Comparison of ENCODE assay signal across 8 mouse cellular contexts in the genomic region with DNA sequence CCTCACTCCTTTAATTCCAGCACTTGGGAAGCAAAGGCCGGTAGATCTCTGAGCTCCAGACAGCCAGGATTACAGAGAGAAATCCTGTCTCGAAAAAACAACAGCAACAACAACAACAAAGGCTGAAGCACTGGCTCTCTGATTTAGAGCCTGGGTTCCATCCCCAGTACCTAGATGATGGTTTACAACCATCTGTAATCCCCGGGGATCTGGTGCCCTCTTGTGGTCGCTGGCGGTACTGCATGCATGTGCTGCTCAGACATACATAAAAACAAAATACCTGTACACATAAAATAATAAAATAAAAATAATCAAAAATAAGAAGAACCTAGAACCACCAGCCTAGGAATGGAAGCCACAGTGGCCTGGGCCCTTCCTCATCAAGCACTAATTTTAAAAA. TPM values are rescaled to one million over a fixed set of nuclear protein-coding genes. Genes with fewer than 3 reads are reported as not detected.
A peak's percentile ranks its signal among the peaks of the same experiment; 100 is the strongest.
DNase-seq lines count a peak whose midpoint lies in the region; ATAC-seq and TF ChIP-seq lines count a peak whose summit lies in the region.

No protein-coding gene starts in this region.

- peak; percentile 92; the same call in 1 of the 2 replicates for TF ChIP-seq CTCF in testis, adult 2 months (IDR thresholded peaks at IDR 0.05; ENCODE audit: control insufficient read depth, insufficient read depth, insufficient replicate concordance, low read depth, low read length)

- DNase-seq in frontal cortex, postnatal 36 days (ENCODE audit: low spot score in 2 of 2) = peak; percentile 53 to 62
- peak; percentile 48 for DNase-seq in ovary, postnatal 36 days (ENCODE audit: low spot score)
- no peak for DNase-seq in ovary, adult 18-20 months (ENCODE audit: low spot score)
- peak; percentile 84 to 88 for DNase-seq in cerebellum, postnatal 10 days
- peak; percentile 60 for DNase-seq in kidney, adult 9 months
- peak; percentile 50 for DNase-seq in lung, postnatal 25 days (ENCODE audit: low spot score)

- H3K4me3 ChIP-seq in testis, adult 2 months (ENCODE audit: control insufficient read depth, low read depth, low read length) = no peak overlapping the region

- no peaks in the 10 kb centered on the region for H3K36me3 ChIP-seq in testis, adult 2 months (ENCODE audit: control insufficient read depth, insufficient read depth, low read length)

- no peak overlapping the region for H3K27ac ChIP-seq in testis, adult 2 months (ENCODE audit: control insufficient read depth, insufficient read depth, low read depth, low read length)

- H3K4me1 ChIP-seq in testis, adult 2 months (ENCODE audit: control insufficient read depth, insufficient read depth, low read length) = peaks cover 2% of the 10 kb centered on the region

- no peak for TF ChIP-seq POLR2A in testis, adult 2 months (IDR thresholded peaks at IDR 0.05; ENCODE audit: control insufficient read depth, low read depth, low read length)

- no peak for ATAC-seq in frontal cortex, adult (ENCODE audit: low TSS enrichment)

- H3K27me3 ChIP-seq in testis, adult 2 months (ENCODE audit: control insufficient read depth, insufficient read depth, low read length) = no peaks in the 10 kb centered on the region

RNA-seq across cellular contexts. Expression of gene Eif1, which starts 19.4 kb away (rescaled TPM):
- 260 and 396 TPM in 2 replicates for polyA plus RNA-seq in testis, adult 2 months (2012; rRNA removed)

RNA-seq across cellular contexts. Expression of gene Krt42, which starts 30.6 kb away (rescaled TPM):
- polyA plus RNA-seq in testis, adult 2 months (2012; rRNA removed) = not detected in 2 replicates

RNA-seq across cellular contexts. Expression of gene Gast, which starts 33.9 kb away (rescaled TPM):
- polyA plus RNA-seq in testis, adult 2 months (2012; rRNA removed) = 0.43 TPM in 1 of 2 replicates, not detected in the other

RNA-seq across cellular contexts. Expression of gene Krt17, which starts 39.5 kb away (rescaled TPM):
- not detected in 2 replicates for polyA plus RNA-seq in testis, adult 2 months (2012; rRNA removed)

RNA-seq across cellular contexts. Expression of gene Krt16, which starts 51.6 kb away (rescaled TPM):
- polyA plus RNA-seq in testis, adult 2 months (2012; rRNA removed) = not detected in 2 replicates
